Mouse (Mus musculus): ENCODE measurements around the gene Rasl11b. TPM values are rescaled to one million over a fixed set of nuclear protein-coding genes. Genes with fewer than 3 reads are reported as not detected.

Gene Rasl11b
- polyA plus RNA-seq, 1 experiment: 119 TPM

- Histone ChIP-seq H3K4me1 (ENCODE audit: control insufficient read depth, insufficient read depth, low read length) (no peaks in the 10 kb centered on the region), H3K4me3 (ENCODE audit: insufficient read depth, low read length) (no peak overlapping the region), H3K27ac (ENCODE audit: insufficient read depth, low read length) (no peak overlapping the region)
- TF ChIP-seq CTCF (IDR thresholded peaks at IDR 0.05; ENCODE audit: extremely low read depth, insufficient read depth, low read length) (no peak), POLR2A (IDR thresholded peaks at IDR 0.05; ENCODE audit: extremely low read depth, insufficient read depth, low read length) (no peak)
Observed at GRCm38 (mm10) chr5:74162013-74162412, 33.1 kb upstream of the Rasl11b start.

DNA sequence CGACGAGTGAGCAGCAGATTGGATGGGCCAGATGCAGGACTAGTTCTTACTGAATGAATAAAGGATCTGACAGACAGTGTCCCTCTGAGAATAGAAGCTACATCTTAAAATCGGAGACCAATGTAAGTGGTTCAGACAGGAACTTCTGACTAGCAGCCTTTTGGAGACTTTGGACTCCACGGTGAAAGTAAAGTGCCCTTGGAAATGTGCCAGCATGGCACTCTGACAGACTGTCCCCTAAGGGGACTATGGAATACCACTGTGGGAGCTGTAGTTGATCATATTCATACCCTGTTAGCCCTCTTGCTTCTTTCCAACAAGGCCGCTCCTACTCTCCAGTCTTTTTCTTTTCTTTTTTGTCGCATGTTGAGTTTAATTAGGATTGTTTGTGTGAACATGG is 31.9 kb upstream of the Rasl11b start:
- no peak overlapping the region for H3K27ac ChIP-seq (ENCODE audit: insufficient read depth, low read length)
- TF ChIP-seq POLR2A (IDR thresholded peaks at IDR 0.05; ENCODE audit: extremely low read depth, insufficient read depth, low read length): no peak
- no peak overlapping the region for H3K4me3 ChIP-seq (ENCODE audit: insufficient read depth, low read length)
- no peaks in the 10 kb centered on the region for H3K4me1 ChIP-seq (ENCODE audit: control insufficient read depth, insufficient read depth, low read length)

GRCm38 (mm10) chr5:74164547-74164946 is 30.5 kb upstream of the Rasl11b start:
- TF ChIP-seq POLR2A (IDR thresholded peaks at IDR 0.05; ENCODE audit: extremely low read depth, insufficient read depth, low read length): no peak
- no peaks in the 10 kb centered on the region for H3K4me1 ChIP-seq (ENCODE audit: control insufficient read depth, insufficient read depth, low read length)
- no peak overlapping the region for H3K27ac ChIP-seq (ENCODE audit: insufficient read depth, low read length)
- H3K4me3 ChIP-seq (ENCODE audit: insufficient read depth, low read length): no peak overlapping the region

DNA sequence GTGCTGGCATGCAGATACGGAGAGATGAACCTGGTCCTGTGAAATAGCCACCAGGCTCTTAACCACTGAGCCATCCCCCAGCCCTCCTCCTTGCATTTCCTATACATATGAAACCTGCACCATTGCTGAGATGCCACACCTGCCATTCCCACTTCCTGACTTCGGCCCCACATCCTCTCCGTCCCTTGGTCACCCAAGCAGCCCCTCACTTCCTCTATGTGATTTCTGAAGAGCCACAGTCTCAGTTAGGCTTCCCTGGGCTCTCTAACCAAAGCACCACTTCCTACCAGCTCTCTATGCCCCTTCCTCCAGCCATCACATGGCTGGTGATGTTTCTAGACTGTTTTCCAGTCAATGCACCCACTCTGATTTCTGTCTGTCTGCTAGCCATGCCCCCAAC is 28.4 kb upstream of the Rasl11b start:
- Histone ChIP-seq H3K4me1 (ENCODE audit: control insufficient read depth, insufficient read depth, low read length) (no peaks in the 10 kb centered on the region), H3K27ac (ENCODE audit: insufficient read depth, low read length) (no peak overlapping the region), H3K4me3 (ENCODE audit: insufficient read depth, low read length) (no peak overlapping the region)
- TF ChIP-seq CTCF (IDR thresholded peaks at IDR 0.05; ENCODE audit: extremely low read depth, insufficient read depth, low read length) (no peak), POLR2A (IDR thresholded peaks at IDR 0.05; ENCODE audit: extremely low read depth, insufficient read depth, low read length) (no peak)

DNA sequence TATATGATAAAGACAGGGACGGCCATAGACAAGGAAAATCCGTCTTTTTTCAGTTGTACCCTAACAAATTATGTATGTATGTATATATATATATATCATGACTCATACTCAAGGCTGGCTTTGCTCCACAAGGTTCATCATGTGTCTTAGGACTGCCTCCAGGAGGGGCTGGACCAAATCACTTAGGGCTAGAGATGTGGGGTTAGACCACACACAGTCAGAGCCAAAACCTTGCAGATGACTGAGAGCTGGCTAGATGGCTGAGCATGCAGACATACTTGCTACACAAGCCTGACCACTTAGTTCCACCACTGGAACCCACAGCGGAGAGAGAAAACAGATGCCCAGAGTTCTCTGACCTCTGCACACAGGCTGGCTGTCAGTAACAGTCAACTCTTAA is 27.0 kb upstream of the Rasl11b start:
- Histone ChIP-seq H3K4me1 (ENCODE audit: control insufficient read depth, insufficient read depth, low read length) (no peaks in the 10 kb centered on the region), H3K27ac (ENCODE audit: insufficient read depth, low read length) (no peak overlapping the region), H3K4me3 (ENCODE audit: insufficient read depth, low read length) (no peak overlapping the region)
- no peak for TF ChIP-seq POLR2A (IDR thresholded peaks at IDR 0.05; ENCODE audit: extremely low read depth, insufficient read depth, low read length)

GRCm38 (mm10) chr5:74171768-74172167 is 23.3 kb upstream of the Rasl11b start:
- TF ChIP-seq POLR2A (IDR thresholded peaks at IDR 0.05; ENCODE audit: extremely low read depth, insufficient read depth, low read length) (no peak), CTCF (IDR thresholded peaks at IDR 0.05; ENCODE audit: extremely low read depth, insufficient read depth, low read length) (no peak)
- H3K27ac ChIP-seq (ENCODE audit: insufficient read depth, low read length): no peak overlapping the region
- H3K4me3 ChIP-seq (ENCODE audit: insufficient read depth, low read length): no peak overlapping the region
- 0 out of 2 replicates have a peak, but pooled peaks cover 1% of the 10 kb centered on the region for H3K4me1 ChIP-seq (ENCODE audit: control insufficient read depth, insufficient read depth, low read length)

DNA sequence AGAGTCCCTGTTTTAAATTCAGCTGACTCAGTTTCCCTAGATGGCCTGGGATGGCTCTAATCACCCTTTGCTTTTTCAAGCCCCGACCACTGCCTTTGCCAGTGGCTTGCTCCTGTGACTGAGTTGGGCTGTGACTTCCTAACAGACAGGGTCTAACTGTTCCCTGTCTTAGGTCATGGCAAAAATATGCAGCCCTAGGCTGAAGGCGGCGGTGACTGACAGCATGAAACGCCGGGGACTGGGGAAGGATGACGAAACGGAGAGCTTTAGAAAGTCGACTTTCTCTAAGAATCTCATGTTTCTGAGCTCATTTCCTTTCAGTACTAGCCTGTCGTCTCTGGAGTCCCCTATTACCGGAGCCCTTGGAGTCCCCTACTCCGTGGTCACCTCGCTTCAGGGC is 22.9 kb upstream of the Rasl11b start:
- no peak for TF ChIP-seq POLR2A (IDR thresholded peaks at IDR 0.05; ENCODE audit: extremely low read depth, insufficient read depth, low read length)
- no peak for TF ChIP-seq CTCF (IDR thresholded peaks at IDR 0.05; ENCODE audit: extremely low read depth, insufficient read depth, low read length)
- no peak overlapping the region for H3K4me3 ChIP-seq (ENCODE audit: insufficient read depth, low read length)
- 0 out of 2 replicates have a peak, but pooled peaks cover 1% of the 10 kb centered on the region for H3K4me1 ChIP-seq (ENCODE audit: control insufficient read depth, insufficient read depth, low read length)
- H3K27ac ChIP-seq (ENCODE audit: insufficient read depth, low read length): no peak overlapping the region

GRCm38 (mm10) chr5:74173162-74173844 is 21.8 kb upstream of the Rasl11b start:
- Histone ChIP-seq H3K4me1 (ENCODE audit: control insufficient read depth, insufficient read depth, low read length) (0 out of 2 replicates have a peak, but pooled peaks cover 1% of the 10 kb centered on the region), H3K4me3 (ENCODE audit: insufficient read depth, low read length) (no peak overlapping the region), H3K27ac (ENCODE audit: insufficient read depth, low read length) (no peak overlapping the region)
- TF ChIP-seq CTCF (IDR thresholded peaks at IDR 0.05; ENCODE audit: extremely low read depth, insufficient read depth, low read length) (no peak), POLR2A (IDR thresholded peaks at IDR 0.05; ENCODE audit: extremely low read depth, insufficient read depth, low read length) (no peak)

DNA sequence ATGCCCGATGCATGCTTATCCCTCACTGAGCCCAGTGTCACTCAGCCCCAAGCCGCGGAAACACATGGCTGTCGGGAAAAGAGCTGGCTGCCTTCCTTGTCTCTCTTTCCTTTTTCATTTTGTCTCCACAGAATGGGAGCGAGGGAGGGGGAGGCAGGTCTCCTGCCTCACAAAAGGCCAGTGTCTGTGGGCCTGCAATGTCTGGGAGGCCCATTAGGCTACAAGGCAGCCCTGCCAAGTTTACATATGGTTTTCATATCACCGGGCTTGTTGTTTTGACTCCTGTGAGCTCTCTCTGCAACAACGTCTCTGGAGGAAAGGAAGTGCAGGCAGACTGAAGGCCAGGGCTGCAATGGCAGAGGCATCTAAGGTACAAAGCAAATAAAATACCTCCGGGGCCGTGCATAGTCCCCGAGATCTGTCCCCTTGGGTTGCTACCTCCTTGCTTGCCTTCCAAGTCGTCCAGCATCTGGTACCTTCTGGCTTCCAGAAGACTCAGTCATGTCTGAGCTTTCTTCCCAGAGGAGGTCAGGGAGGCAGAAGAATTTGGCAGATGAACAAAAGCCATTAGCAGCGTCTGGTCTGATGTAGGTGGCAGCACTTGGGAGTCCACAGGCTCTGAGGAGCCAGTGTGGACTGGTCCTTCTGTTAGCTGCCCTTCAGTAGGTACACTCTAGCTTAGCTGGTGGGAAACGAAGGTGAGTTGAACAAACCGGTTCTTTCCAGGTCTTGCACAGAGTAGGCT is 19.4 kb upstream of the Rasl11b start:
- no peak overlapping the region for H3K27ac ChIP-seq (ENCODE audit: insufficient read depth, low read length)
- H3K4me3 ChIP-seq (ENCODE audit: insufficient read depth, low read length): no peak overlapping the region

DNA sequence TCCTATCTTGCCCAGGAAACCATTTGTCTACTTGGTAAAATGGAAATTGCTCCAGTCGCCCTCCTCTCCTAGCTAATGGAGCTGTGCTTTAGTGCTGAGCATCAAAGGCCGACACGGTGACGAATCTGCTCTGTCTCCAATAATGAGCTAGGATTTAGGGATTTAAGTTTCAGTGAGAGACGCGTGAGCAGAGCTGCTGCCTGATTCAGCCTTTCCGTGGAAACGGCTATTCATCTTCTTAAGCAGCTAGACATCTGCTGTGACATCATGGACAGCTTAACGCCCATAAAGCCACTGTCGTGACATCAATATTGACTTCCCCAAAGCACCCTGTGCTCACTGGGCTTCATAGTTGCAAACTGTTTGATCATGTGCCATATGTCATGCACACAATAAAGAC is 14.9 kb upstream of the Rasl11b start:
- TF ChIP-seq POLR2A (IDR thresholded peaks at IDR 0.05; ENCODE audit: extremely low read depth, insufficient read depth, low read length) (no peak), CTCF (IDR thresholded peaks at IDR 0.05; ENCODE audit: extremely low read depth, insufficient read depth, low read length) (no peak)
- no peak overlapping the region for H3K27ac ChIP-seq (ENCODE audit: insufficient read depth, low read length)
- H3K4me1 ChIP-seq (ENCODE audit: control insufficient read depth, insufficient read depth, low read length): no peaks in the 10 kb centered on the region

More for the DNA sequence above, 19.4 kb upstream of the Rasl11b start:
- 0 out of 2 replicates have a peak, but pooled peaks cover 1% of the 10 kb centered on the region for H3K4me1 ChIP-seq (ENCODE audit: control insufficient read depth, insufficient read depth, low read length)
- TF ChIP-seq CTCF (IDR thresholded peaks at IDR 0.05; ENCODE audit: extremely low read depth, insufficient read depth, low read length) (no peak), POLR2A (IDR thresholded peaks at IDR 0.05; ENCODE audit: extremely low read depth, insufficient read depth, low read length) (no peak)

More for the DNA sequence above, 14.9 kb upstream of the Rasl11b start:
- H3K4me3 ChIP-seq (ENCODE audit: insufficient read depth, low read length): no peak overlapping the region

All from cortical plate, adult 2 months (tissue).